Mouse (Mus musculus) embryo, embryonic 10.5 days (tissue): Measurements from ENCODE around the gene Cenph.
"Not testable (repeated sequence)": the region's sequence is repeated elsewhere in the genome, so short reads cannot be mapped to it uniquely, and the experiment has no call there.

ENCODE experiments used
- DNase-seq: peaks from one replicate; pipeline ENCODE4 v3.0.0-alpha.2; 2015; ENCODE audit warnings: low spot score

Cenph gene

DNA sequence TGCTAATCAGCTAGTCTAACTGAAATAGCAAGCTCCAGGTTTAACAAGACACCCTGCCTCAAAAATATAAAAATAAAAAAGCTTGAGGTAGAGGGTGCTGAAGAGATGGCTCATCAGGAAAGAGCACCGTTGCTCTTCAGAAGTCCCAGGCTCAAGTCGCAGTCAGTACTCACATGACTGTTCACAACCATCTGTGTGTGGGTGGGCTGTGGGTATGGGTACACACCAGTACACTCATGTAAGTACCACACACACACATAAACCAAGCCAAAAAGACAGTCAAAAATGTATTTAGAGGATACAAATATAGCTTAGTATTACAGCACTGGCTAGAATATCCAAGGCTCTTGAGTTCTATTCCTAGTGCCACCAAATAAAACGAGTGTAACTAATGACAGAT is 29.6 kb downstream of the Cenph start:
- no peak for DNase-seq

DNA sequence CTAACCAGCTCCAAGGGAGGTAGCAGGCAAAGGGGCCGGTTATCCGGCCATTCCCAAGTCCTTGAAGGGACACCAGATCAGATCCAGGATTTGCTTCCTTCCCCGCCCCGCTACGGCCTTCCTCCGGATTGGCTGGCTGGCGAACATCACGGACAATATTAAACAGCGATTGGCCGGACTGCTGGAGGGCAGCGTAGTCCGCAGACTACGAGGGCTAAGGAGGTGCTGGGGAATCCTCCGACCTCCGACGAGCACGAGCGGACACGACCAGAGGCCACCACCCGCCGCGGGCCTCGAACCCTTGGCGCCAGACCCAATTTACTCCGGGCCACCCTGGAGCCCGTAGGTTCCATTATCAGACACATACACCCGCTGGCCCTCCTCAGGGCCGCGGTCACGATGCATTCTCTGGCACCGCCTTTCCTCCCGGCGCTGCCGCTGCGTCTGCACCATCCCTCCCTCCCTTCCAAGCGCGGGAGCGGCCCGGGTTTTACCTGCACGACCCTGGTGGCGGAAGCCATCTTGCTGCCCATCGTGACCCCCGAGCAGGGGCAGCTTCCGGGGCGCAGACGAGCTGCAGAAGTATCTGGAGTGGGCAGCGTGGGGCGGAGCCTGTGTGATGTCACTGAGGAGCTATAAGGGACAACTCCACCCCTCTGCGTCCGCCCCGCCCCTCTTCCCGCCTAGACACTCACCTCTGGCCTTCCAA is 31.5 kb downstream of the Cenph start, which contains the start of gene Mrps36:
TSS of gene Mrps36 (minus strand) at position 624 of the 709 bp plus-strand sequence.
- peak; percentile 97 for DNase-seq

DNA sequence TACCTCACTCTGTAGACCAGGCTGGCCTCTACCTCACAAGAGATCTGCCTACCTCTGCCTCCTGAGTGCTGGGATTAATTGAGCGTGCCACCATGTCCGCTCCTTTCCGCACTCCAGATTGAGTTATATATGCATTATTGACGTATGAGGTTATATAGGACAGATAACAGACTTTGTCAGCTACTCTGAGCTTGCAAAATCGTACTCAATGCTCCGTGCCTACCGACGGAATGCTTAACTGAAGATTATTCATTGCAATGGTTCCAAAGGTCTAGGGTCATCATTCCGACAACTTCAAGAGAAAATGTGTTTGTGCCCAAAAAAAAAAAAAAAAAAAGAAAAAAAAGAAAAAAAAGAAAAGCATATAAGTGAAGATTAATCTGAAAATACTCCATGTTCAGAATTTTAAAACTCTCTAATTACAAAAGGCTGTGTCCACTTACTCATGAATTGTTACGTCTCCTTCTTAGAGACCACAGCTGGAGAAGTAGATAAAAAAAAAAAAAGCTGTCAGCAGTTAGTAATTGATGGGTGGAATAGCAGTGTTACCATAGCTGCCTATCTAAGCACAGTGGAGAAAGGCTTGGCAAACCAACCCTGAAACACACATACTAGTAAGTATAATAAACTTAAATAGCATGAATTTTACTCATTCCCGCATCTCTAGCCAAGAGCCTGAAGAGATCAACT is 32.2 kb downstream of the Cenph start:
- DNase-seq, result no peak

DNA sequence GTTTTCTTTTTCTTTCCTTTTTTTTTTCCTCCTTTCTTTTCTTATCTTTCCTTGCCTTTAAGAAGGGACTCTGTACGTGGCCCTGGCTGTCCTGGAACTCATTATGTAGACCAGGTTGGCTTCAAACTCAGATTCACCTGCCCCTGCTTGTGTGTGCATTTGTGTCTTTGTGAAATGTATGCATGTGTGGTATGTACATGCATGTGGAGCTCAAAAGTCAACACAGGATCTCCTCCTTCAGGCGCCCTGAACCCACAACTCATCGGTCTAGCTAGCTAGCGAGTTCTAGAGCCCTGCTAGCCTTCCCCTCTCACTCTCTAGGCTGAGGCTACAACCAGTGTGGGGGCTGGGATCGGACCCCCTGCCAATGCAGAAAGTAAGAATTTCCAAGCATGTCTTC is 32.9 kb downstream of the Cenph start:
- no peak for DNase-seq

DNA sequence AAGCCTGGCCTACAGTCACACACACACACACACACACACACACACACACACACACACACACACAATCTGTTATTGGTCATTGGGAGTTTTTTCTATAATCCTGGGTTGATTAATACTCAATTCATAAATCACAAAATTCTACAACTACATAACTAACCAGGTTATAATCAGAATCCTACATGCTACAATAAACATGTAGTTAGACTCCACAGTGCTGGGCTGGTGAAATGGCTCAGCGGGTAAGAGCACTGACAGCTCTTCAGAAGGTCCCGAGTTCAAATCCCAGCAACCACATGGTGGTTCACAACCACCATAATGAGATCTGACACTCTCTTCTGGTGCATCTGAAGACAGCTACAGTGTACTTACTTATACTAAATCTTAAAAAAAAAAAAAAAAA is 42.9 kb downstream of the Cenph start:
- no peak for DNase-seq

DNA sequence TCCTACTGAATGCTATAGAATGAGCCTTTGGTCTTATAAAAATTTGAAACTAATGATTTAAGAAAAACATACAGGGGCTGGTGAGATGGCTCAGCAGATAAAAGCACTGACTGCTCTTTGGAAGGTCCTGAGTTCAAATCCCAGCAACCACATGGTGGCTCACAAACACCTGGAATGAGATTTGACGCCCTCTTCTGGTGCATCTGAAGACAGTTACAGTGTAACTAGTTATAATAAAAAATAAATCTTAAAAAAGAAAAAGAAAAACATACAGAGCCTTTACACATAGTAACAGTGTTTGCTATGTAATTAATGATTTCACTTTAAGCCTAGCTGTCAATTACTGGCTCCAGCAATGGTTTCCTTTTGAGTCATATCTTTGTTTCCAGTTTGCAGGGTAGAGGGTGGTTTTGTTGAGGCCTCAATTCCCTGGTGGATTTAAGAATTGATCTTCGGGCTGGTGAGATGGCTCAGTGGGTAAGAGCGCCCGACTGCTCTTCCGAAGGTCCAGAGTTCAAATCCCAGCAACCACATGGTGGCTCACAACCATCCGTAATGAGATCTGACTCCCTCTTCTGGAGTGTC is 44.1 kb downstream of the Cenph start:
- DNase-seq, result not testable (repeated sequence)

DNA sequence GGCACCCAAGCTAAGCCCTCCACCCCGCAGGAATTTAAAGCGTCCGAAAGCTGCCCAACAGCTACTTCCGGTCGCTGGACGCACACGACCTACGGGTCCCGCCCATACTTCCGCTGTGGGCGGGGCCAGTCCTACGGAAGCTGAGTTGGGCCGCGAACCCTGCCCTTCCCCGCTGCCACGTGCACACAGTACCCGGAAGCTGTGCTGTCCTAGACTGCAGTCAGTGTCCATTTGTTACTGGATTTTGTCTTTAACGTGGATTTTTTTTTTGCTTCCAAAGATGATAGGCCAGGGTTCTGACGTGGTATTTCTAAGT is 44.9 kb downstream of the Cenph start, which contains the start of gene Cdk7:
TSS of gene Cdk7 (minus strand) at position 79 of the 316 bp plus-strand sequence.
- DNase-seq, result peak; percentile 98

DNA sequence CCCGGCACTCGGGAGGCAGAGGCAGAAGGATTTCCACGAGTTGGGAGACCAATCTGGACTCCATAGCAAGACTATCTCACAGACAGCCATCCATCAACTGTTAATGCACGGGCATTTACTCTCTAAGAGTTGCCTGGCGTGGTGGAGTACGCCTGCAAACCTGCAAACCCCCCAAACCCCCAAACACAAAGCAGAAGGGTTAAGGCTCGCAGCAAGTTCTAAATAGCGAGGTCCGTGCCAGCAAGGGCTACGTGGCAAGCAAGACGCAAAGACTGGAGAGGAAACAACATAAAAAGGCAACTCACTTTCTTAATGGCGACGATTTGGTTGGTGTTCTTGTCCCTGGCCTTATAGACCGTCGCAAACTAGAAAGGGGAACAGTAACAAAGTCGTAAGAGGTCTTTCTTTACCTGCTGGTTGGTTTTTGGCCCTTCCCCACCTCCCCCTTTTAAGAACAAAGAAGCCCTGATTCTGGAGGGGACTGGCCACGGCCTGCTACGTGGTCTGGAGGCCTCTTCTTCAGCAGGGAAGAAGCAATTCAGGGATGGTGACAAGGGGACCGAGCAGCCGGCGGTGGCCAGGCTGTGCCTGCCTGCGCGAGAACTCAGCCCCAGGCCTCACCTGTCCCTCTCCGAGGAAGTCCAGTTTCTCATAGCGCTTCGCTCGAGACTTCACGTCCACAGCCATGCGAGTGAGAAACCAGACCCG is 45.4 kb downstream of the Cenph start:
- DNase-seq, result no peak

DNA sequence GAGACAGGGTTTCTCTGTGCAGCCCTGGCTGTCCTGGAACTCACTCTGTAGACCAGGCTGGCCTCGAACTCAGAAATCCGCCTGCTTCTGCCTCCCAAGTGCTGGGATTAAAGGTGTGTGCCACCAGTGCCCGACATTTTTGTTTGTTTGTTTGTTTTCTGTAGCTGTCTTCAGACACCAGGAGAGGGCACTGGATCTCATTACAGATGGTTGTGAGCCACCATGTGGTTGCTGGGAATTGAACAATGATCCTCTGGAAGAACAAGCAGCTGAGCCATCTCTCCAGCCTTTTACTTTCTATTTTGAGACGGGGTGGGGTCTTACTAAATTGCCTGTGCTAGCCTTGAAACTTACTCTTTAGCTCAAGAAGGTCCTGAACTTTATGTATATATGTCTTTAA is 47.2 kb downstream of the Cenph start:
- DNase-seq, result not testable (repeated sequence)

DNA sequence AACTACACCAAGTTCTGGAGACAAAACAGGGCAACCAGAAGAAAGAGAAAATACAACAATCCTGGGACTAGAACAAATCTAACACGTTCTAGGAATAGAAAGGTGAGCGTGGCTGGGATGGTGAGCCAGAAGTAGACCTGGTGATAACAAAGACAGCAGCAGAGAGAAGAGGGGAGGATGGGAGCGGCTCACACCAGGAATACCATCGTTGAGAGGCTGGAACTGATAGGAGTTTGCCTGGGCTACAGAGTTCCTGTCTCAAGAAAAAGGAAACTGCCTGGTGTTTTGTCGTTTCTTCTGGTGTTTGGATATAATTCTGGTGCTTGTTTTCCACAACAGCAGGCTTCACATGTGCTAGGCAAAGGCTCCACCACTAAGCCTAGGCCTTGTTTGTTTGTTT is 47.6 kb downstream of the Cenph start:
- no peak for DNase-seq

DNA sequence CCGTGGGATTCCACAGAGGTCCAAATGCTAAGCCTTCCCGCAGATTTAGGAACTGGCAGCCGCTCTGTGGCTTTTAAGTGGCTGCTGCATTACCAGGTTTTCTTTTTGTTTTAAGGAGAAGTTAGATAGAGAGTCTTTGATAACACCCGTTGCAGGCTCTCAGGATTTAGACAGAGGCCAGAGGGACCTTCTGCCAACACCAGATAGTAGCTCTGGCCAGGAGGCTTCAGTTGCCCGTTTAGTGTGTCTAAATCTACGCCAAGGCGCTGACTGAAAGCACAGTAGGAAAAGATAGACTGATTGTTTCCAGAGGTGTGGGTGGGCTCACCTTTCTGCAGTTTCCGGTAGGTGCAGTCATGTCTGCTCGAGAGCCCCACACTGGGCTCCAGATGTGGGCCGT is 50.5 kb downstream of the Cenph start:
- DNase-seq, result no peak

DNA sequence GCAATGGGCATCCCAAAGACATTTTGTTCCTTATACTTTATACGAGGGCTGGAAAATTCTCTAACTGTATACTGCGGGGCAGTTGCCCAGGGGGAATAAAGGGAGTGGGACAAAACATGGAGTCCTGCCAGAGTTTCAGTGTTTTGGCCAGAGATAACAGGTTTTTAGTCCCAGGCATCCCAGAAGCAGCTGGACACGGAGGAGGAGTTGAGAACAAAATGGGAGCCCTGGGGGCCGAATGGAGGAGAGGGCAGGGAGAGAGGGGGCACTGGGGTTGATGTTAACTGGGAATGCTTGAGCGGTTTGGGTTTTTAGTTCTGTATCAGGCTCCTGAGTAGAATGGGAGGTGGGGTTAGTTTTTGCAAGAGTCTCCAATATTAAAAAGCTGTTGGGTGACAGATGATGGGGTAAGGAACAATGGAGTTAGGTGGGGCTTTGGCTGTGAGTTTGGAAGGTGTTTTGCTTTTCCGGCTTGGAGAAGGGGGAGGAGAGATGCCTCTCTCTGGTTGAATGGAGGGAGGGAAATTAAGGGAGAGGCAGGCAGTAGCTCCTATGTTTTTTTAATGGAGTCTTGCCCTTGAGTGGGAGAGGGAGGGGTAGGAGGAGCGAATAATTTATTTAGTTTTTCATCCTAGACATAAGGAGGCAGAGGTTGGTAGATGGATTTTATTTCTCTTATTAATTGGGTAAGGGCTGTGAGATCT is 51.5 kb downstream of the Cenph start:
- no peak for DNase-seq

DNA sequence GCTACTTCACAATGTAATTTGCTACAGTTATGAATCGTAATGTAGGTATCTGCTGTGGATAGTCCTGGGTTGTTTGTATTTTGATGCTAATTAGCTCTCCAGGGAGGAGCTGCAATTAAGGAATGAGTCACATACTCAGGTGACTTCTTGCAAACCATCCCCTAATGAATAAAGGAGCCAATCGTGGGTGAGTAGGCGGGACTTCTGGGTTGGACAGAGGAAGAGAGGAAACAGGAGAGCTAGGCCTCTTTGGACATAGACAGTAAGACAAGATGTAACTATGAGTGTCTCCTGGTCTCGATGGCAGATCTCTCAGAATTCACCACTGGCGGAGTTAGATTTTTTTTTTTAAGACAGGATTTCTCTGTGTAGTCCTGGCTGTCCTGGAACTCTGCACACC is 54.0 kb downstream of the Cenph start:
- no peak for DNase-seq

DNA sequence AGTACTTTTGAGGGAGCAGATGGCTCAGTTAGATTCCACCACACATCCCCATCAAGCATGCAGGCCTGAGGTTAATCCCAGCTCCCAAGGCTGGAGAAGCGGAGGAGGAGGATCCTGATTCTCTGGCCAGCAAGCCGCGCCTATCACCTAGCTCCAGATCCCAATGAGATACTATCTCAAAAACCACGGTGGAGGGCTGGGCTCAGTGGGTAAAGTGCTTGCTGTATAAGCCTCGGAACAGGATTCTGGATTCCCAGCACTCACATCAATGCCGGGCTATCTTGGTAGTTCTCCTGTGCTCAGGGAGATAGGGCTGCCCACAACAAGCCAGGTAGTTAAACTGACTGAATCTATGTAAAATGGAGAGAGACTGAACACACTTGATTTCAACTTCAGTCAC is 60.2 kb downstream of the Cenph start:
- no peak for DNase-seq
